Mouse (Mus musculus) liver, embryonic 14.5 days (tissue): ENCODE results near the gene Pfdn5. TPM values are rescaled to one million over a fixed set of nuclear protein-coding genes. Genes with fewer than 3 reads are reported as not detected.

Experiments
- ATAC-seq: fragments of 200-750 bp; cut with Nextera tagmentation; 2 replicates; pipeline ENCODE4 v1.8.0; 2017; ENCODE audit warnings: moderate number of reproducible peaks, mild to moderate bottlenecking, moderate library complexity; ENCODE audit not compliant: insufficient read depth
- DNase-seq, 3 experiments: peaks; one replicate each; pipeline ENCODE4 v3.0.0-alpha.2; 2012 to 2013; ENCODE audit warnings: low read depth in 3 of 3, low spot score in 3 of 3
- H3K27ac ChIP-seq: fragments of 300-500 bp; sonication (generic); 2 replicates; pipeline ENCODE4 v1.5.1; 2014; ENCODE audit warnings: moderate library complexity, mild to moderate bottlenecking, control low read depth, inconsistent platforms
- H3K27me3 ChIP-seq: fragments of 300-500 bp; sonication (generic); 2 replicates; pipeline ENCODE4 v1.6.1; 2014; ENCODE audit warnings: mild to moderate bottlenecking, low read length, moderate library complexity; ENCODE audit not compliant: control insufficient read depth, insufficient read depth
- H3K36me3 ChIP-seq: fragments of 300-500 bp; sonication (generic); replicated peaks from 2 replicates; pipeline ENCODE4 v1.6.1; 2014; ENCODE audit warnings: low read depth; ENCODE audit not compliant: control insufficient read depth, insufficient read depth
- H3K4me1 ChIP-seq, 2 experiments: fragments of 200-500 bp in 1 of 2; fragments of 300-500 bp in 1 of 2; sonication (generic) in 1 of 2; replicated peaks; 2 replicates each; pipeline ENCODE4 v1.6.1; 2012 to 2014; ENCODE audit warnings: antibody characterized with exemption in 1 of 2, inconsistent platforms in 1 of 2, low read length in 1 of 2; ENCODE audit not compliant: control insufficient read depth in 2 of 2, insufficient read depth in 2 of 2
- H3K4me2 ChIP-seq: fragments of 300-500 bp; sonication (generic); 2 replicates; pipeline ENCODE4 v1.6.1; 2014; ENCODE audit warnings: low read depth, mild to moderate bottlenecking, control low read depth, moderate library complexity
- H3K4me3 ChIP-seq, 2 experiments: fragments of 200-500 bp in 1 of 2; fragments of 300-500 bp in 1 of 2; sonication (generic) in 1 of 2; 2 replicates each; pipeline ENCODE4 v1.5.1; 2012 to 2014; ENCODE audit warnings: low read depth in 2 of 2, low read length in 2 of 2, mild to moderate bottlenecking in 2 of 2, control low read depth in 1 of 2, inconsistent platforms in 1 of 2, moderate library complexity in 1 of 2; ENCODE audit not compliant: insufficient read depth in 1 of 2
- H3K9ac ChIP-seq: fragments of 300-500 bp; sonication (generic); replicated peaks from 2 replicates; pipeline ENCODE4 v1.6.1; 2014; ENCODE audit warnings: mild to moderate bottlenecking, control low read depth, moderate library complexity
- H3K9me3 ChIP-seq: fragments of 300-500 bp; sonication (generic); 2 replicates; pipeline ENCODE4 v1.6.1; 2016; ENCODE audit warnings: low read length, mixed read lengths; ENCODE audit not compliant: control insufficient read depth
- CTCF ChIP-seq: IDR thresholded peaks from 2 replicates; pipeline ENCODE4 v1.5.1; 2016; ENCODE audit warnings: antibody characterized with exemption, low read depth, control low read depth
- EP300 ChIP-seq: IDR thresholded peaks from 2 replicates; pipeline ENCODE4 v1.6.1; 2016; ENCODE audit warnings: antibody characterized with exemption, low read depth
- WGBS: fragments of 180-500 bp; shearing (Covaris S2); extraction: QIAGEN DNeasy Blood & Tissue Kit; methylation state at CpG from one replicate; pipeline ENCODE4 v1.1.7; 2014; ENCODE audit not compliant: insufficient replicate concordance; 5-methylcytosine and 5-hydroxymethylcytosine counted together
- polyA plus RNA-seq, 2 experiments: library from polyadenylated mRNA; depleted of rRNA in 1 of 2; stranded (reverse) in 1 of 2; unstranded in 1 of 2; fragments of >200 nt; fragmentation: Nextera tagmentation in 1 of 2; extraction: Ambion mirVana in 1 of 2; gene quantifications; 2 replicates each; pipeline versions ENCODE4 v1.2.1 to v1.2.3; 2012 to 2014

Gene Pfdn5
- polyA plus RNA-seq, 2 experiments: 82.2 to 156 TPM

GRCm38 (mm10) chr15:102315292-102315691 is 10.6 kb upstream of the Pfdn5 start:
- no peak for ATAC-seq
- Histone ChIP-seq H3K9me3 (no peaks in the 10 kb centered on the region), H3K9ac (no peak overlapping the region), H3K36me3 (peaks cover 88% of the 10 kb centered on the region), H3K4me2 (no peak overlapping the region), H3K27me3 (no peaks in the 10 kb centered on the region), H3K4me1 (no peaks in the 10 kb centered on the region), H3K27ac (no peak overlapping the region), H3K4me3 (no peak overlapping the region)
- WGBS: 91% methylated on average over 8 of the region's 8 CpGs
- no peak for DNase-seq
- TF ChIP-seq EP300 (no peak), CTCF (no peak)

GRCm38 (mm10) chr15:102316263-102316662 is 9.7 kb upstream of the Pfdn5 start:
- Histone ChIP-seq H3K36me3 (peaks cover 89% of the 10 kb centered on the region), H3K4me3 (no peak overlapping the region), H3K27ac (no peak overlapping the region), H3K27me3 (no peaks in the 10 kb centered on the region), H3K4me1 (no peaks in the 10 kb centered on the region), H3K9ac (no peak overlapping the region), H3K9me3 (no peaks in the 10 kb centered on the region), H3K4me2 (no peak overlapping the region)
- no peak for DNase-seq
- TF ChIP-seq EP300: no peak
- peak; percentile 80 for TF ChIP-seq CTCF
- 85% methylated on average over 6 of the region's 6 CpGs for WGBS
- no peak for ATAC-seq

GRCm38 (mm10) chr15:102324654-102325473 is 1.1 kb upstream of the Pfdn5 start:
- Histone ChIP-seq H3K27me3 (no peaks in the 10 kb centered on the region), H3K9me3 (no peaks in the 10 kb centered on the region), H3K4me1 (peaks cover 3 to 6% of the 10 kb centered on the region in 2 experiments; a peak in 3 of 4 replicates), H3K9ac (no peak overlapping the region; the same call in 1 of the 2 replicates), H3K4me2 (peak overlapping the region; percentile 79), H3K4me3 (peak overlapping the region; percentile 3 to 97; a peak in 2 of 4 replicates), H3K27ac (no peak overlapping the region), H3K36me3 (peaks cover 36% of the 10 kb centered on the region)
- ATAC-seq (no peak), DNase-seq (no peak)
- WGBS: 72% methylated on average over 12 of the region's 12 CpGs
- TF ChIP-seq EP300 (no peak), CTCF (no peak)

- Histone ChIP-seq H3K9ac (peak overlapping the region; percentile 92), H3K4me2 (peak overlapping the region; percentile 79), H3K27me3 (no peaks in the 10 kb centered on the region), H3K4me1 (peaks cover 3 to 9% of the 10 kb centered on the region in 2 experiments; a peak in 3 of 4 replicates), H3K36me3 (peaks cover 19% of the 10 kb centered on the region), H3K9me3 (no peaks in the 10 kb centered on the region), H3K4me3 (peak overlapping the region; percentile 97 to 99), H3K27ac (no peak overlapping the region)
- DNase-seq (no peak), ATAC-seq (no peak)
- TF ChIP-seq EP300 (no peak), CTCF (no peak)
- 44% methylated on average over 8 of the region's 8 CpGs for WGBS
These were observed 976 bp downstream of the Pfdn5 start for GRCm38 (mm10) chr15:102326892-102327291.

- peaks cover 26% of the 10 kb centered on the region for H3K36me3 ChIP-seq
- H3K9ac ChIP-seq: peak within 1 kb of the TSS; percentile 78
- peak; percentile 69 to 78 (median 69) for DNase-seq
- H3K4me3 ChIP-seq: peak within 1 kb of the TSS; percentile 87
- H3K27ac ChIP-seq: peak within 1 kb of the TSS; percentile 57
- WGBS: under 1% methylated on average over 30 of the region's 30 CpGs
- H3K27me3 ChIP-seq: no peaks in the 10 kb centered on the region
- ATAC-seq: peak; percentile 87
- TF ChIP-seq CTCF (no peak), EP300 (no peak)
- H3K4me2 ChIP-seq: peak within 1 kb of the TSS; percentile 96
- H3K9me3 ChIP-seq: no peaks in the 10 kb centered on the region
- H3K4me1 ChIP-seq: peaks cover 8 to 17% of the 10 kb centered on the region in 2 experiments
These were observed 5.7 kb downstream of the Pfdn5 start, which contains the start of gene Myg1 for GRCm38 (mm10) chr15:102331610-102332015. Gene Myg1 (plus strand): TSS chr15:102331709.
